ENCODE assay signal across 8 mouse cellular contexts in the genomic region with DNA sequence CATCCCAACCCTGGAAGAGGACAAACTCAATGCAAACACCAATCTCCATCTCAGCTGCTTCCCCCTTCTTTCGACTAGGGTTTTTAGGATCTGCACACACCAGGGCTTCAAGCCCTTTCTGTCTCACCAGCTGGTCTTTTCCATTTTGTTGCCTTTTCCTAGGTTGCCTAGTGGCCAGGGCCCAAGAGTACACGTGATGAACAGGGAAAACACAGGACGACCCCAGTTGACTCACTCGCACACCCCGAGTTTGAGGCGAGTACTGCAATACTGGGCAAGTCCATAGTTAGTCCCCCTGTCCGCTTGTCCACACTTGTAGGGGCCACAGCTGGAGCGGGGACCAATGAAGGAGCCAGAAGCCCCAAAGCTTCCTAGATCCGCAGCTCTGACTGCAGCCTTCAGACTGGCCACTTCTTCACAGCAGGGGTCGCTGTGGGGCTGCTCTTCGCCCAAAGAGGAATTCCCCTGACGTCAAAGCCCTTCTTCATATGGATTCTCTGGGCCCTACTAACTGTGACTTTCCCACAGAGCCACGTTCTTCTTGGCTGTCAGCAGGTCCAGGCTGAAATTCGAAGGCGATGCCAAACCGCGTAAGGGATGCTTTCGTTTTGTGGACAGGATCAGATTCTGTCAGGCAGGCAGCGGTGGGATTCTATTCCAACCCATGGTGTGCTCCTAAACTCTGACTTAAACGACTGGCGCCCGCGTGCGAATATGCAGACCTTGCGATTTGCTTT. TPM values are rescaled to one million over a fixed set of nuclear protein-coding genes. Genes with fewer than 3 reads are reported as not detected.
A peak's percentile ranks its signal among the peaks of the same experiment; 100 is the strongest.
DNase-seq lines count a peak whose midpoint lies in the region; ATAC-seq and TF ChIP-seq lines count a peak whose summit lies in the region.
"Not testable (repeated sequence)": the region's sequence is repeated elsewhere in the genome, so short reads cannot be mapped to it uniquely, and the experiment has no call there.

TSS of gene D13Ertd608e (plus strand) at position 687 of the 737 bp plus-strand sequence.

- peak within 1 kb of the TSS; percentile 25; the same call in 1 of the 2 replicates for H3K4me2 ChIP-seq in hindbrain, postnatal 0 days (ENCODE audit: low read depth, low read length)

- H3K27ac ChIP-seq in hindbrain, postnatal 0 days, result not testable (repeated sequence)

- DNase-seq in T-cell, adult 2 months (ENCODE audit: low spot score), result peak; percentile 39
- DNase-seq in cerebellum, postnatal 36 days, result peak; percentile 19 to 20
- DNase-seq in gastrocnemius, postnatal 10 days, result peak; percentile 36
- DNase-seq in hindbrain, postnatal 0 days (ENCODE audit: low spot score), result peak; percentile 40
- peak; percentile 13 to 16 for DNase-seq in left cerebral cortex, adult 18-20 months (ENCODE audit: low spot score in 2 of 2)
- peak; percentile 34 for DNase-seq in lung, postnatal 14 days
- peak; percentile 46 for DNase-seq in thymus, postnatal 0 days (ENCODE audit: low spot score)

- not testable (repeated sequence) for H3K27me3 ChIP-seq in hindbrain, postnatal 0 days (ENCODE audit: insufficient read depth, low read length)

- 0 out of 2 replicates have a peak within 1 kb of the TSS, but pooled peaks have one; percentile 11 for H3K4me3 ChIP-seq in hindbrain, postnatal 0 days (ENCODE audit: low read length)

- H3K4me1 ChIP-seq in hindbrain, postnatal 0 days (ENCODE audit: insufficient read depth, low read length), result not testable (repeated sequence)

- 14% methylated on average over 18 of the region's 25 CpGs for WGBS in hindbrain, postnatal 0 days

- H3K9ac ChIP-seq in hindbrain, postnatal 0 days (replicated peaks; ENCODE audit: low read length), result not testable (repeated sequence)

- H3K36me3 ChIP-seq in hindbrain, postnatal 0 days (ENCODE audit: insufficient read depth, low read length), result not testable (repeated sequence)

- peak; percentile 47 for TF ChIP-seq CTCF in hindbrain, postnatal 0 days (IDR thresholded peaks at IDR 0.05; ENCODE audit: low read depth)

- not testable (repeated sequence) for H3K9me3 ChIP-seq in hindbrain, postnatal 0 days (ENCODE audit: low read length)

- peak; percentile 61 for ATAC-seq in hindbrain, postnatal 0 days
- ATAC-seq in neutrophil, adult 5-6 weeks (ENCODE audit: extremely low read depth, insufficient number of reproducible peaks, low FRiP score, poor library complexity, severe bottlenecking), result peak; percentile 59

RNA-seq across cellular contexts. Expression of gene D13Ertd608e, which starts in this region (rescaled TPM):
- total RNA-seq in gastrocnemius, postnatal 10 days (2021), result not detected
- total RNA-seq in hindbrain, postnatal 0 days (2014; rRNA removed), result not detected in 2 replicates
- not detected in 2 replicates for polyA plus RNA-seq in hindbrain, postnatal 0 days (2015; fragmentation: Nextera tagmentation; extraction: Ambion mirVana)
- total RNA-seq in left cerebral cortex, adult 18-20 months (2021), result not detected
- total RNA-seq in neutrophil, adult 5-6 weeks (2017), result not detected in 2 replicates
- not detected in 2 replicates for polyA plus RNA-seq in thymus, postnatal 0 days (2015; fragmentation: Nextera tagmentation; extraction: Ambion mirVana)

Comparison
In these comparisons a context has a peak if more than half of its experiments do, and no peak if none do; other contexts are left out.
1. Peak in DNase-seq in gastrocnemius, postnatal 10 days; RNA of the gene not detected or under 1 TPM.
2. Peak in DNase-seq, ATAC-seq, H3K4me3 ChIP-seq and H3K4me2 ChIP-seq in hindbrain, postnatal 0 days; RNA of the gene not detected or under 1 TPM.
3. Peak in DNase-seq in left cerebral cortex, adult 18-20 months; RNA of the gene not detected or under 1 TPM.
4. Peak in ATAC-seq in neutrophil, adult 5-6 weeks; RNA of the gene not detected or under 1 TPM.
5. Peak in DNase-seq in thymus, postnatal 0 days; RNA of the gene not detected or under 1 TPM.